Mouse (Mus musculus) heart, adult 18-20 months (tissue): ENCODE measurements around the gene Zxdc. TPM values are rescaled to one million over a fixed set of nuclear protein-coding genes. Genes with fewer than 3 reads are reported as not detected.

Experiments
- DNase-seq, 2 experiments: peaks; one replicate each; pipeline ENCODE4 v3.0.0; 2021 to 2022; ENCODE audit warnings: mixed read lengths in 1 of 2
- total RNA-seq, 2 experiments: library from RNA; stranded (reverse); gene quantifications; 2 replicates each; pipeline ENCODE4 v1.2.3; 2021

Gene Zxdc
- total RNA-seq, 2 experiments from 2014 or later = 14.0 to 14.3 TPM

DNA sequence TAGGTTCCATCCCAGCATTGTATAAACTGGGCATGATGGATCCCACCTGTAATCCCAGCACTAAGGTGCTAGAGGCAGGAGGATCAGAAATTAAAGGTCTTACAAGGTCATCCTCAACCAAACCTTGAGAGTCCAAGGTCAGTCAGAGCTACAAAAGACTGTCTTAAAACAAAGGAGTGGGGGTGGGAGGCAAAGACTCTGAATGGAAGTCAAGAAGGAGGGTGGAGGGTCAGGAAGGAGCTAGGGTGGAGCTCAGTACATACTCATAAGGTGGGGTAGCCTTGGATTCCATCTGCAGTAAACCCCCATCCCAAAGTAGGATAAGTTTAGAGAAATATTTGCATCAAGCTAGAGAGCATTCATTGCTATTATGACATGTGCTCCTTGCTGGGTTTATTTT, 83.3 kb downstream of the Zxdc start:
- DNase-seq = no peak

Other genes with a start within 250 kb of the Zxdc start
- not detected for gene Vmn1r51, start 246.9 kb upstream of the Zxdc start, total RNA-seq
- not detected for gene Vmn1r52, start 194.7 kb upstream of the Zxdc start, total RNA-seq
- not detected for gene V1ra8, start 166.7 kb upstream of the Zxdc start, total RNA-seq
- gene Vmn1r53, start 145.1 kb upstream of the Zxdc start, total RNA-seq = not detected
- gene Vmn1r54, start 123.2 kb upstream of the Zxdc start, total RNA-seq = not detected
- not detected for gene BC048671, start 68.3 kb upstream of the Zxdc start, total RNA-seq
- gene Chst13, start 44.3 kb upstream of the Zxdc start, total RNA-seq = not detected
- gene Uroc1, start 36.2 kb upstream of the Zxdc start, total RNA-seq = not detected
- under 1 TPM; 0.15 to 0.28 TPM for gene Cfap100, start 59.3 kb downstream of the Zxdc start, total RNA-seq
- gene Klf15, start 93.1 kb downstream of the Zxdc start, total RNA-seq = 10 to 100 TPM; 70.9 to 89.8 TPM
- gene Aldh1l1, start 116.9 kb downstream of the Zxdc start, total RNA-seq = 1 to 10 TPM; 1.7 to 4.9 TPM
- gene Slc41a3, start 235.2 kb downstream of the Zxdc start, total RNA-seq = 100 to 1,000 TPM; 127 to 149 TPM